Mouse (Mus musculus) right cerebral cortex, postnatal 14 days (tissue): ENCODE results near the gene Zfp971.
"Not testable (repeated sequence)": the region's sequence is repeated elsewhere in the genome, so short reads cannot be mapped to it uniquely, and the experiment has no call there.

Experiments
- DNase-seq: peaks from one replicate; pipeline ENCODE4 v3.0.0; 2022

The Zfp971 gene

DNA sequence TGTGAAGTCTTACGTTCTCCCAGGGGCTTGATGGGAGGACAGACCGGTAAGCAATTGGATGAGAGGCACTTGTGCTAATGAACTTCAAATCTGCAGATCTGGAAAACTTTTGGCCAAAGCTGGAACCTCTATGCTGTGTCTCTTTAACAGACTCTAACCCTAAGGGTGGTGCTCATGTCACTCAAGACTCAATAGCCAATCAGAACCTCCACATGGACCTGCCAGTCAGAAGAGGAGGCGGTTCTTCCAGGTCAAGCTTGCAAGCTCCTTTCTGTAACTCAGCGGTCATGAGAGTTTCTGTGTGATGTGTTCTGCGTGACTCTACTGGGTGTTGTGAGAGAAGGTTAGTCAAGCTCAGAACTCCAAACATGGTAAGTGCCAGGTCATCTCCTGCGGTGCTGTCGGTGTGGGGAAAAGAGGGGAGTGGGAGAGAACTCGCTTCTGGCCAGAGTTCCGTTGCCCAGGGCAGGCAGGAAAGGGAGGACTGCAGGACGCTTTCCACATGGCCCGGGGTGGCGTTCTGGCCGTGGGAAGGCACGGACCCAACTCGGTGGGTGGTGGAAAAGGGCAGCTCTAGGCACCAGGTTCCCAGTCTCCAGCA lies at the start of gene Zfp971:
TSS of gene Zfp971 (plus strand) at position 274 of the 601 bp plus-strand sequence.
- DNase-seq, result peak; percentile 9

DNA sequence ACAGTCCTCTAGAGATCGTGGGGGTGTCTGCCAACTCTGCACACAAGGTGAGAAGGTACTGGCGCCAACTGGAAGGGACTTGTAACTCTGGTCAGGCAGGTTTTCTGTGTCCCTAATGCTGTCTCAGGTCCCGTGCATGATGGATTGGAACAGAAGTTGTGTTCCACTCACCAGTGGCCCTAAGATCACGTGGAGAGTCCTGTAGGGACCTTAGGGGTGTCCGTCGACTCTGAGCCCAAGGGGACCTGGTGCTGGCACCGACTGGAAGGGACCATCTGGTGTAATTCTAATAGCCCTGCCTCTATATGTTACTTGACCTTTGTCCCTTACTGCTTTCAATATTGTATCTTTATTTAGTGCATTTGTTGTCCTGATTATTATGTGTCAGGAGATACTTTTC lies 48.3 kb upstream of the Zfp971 start:
- DNase-seq, result not testable (repeated sequence)

DNA sequence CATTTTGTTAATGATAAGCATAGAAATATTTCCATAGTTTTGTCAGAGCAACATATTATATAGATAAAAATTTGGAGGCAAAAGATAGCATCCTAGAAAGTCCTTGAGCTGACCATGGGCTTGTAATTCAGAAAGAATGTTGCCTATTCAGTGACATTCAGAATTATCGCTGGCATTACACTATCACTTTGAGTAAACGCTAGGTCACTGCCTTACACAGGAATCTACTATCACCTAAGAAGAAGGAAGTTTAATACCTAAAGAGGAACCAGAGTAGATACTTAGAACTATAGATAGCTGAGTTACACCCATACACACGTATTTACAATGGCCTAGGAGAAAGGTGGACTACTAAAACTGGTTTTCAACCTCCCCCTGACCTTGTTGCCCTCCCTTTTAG lies 3.6 kb upstream of the Zfp971 start:
- DNase-seq, result not testable (repeated sequence)

DNA sequence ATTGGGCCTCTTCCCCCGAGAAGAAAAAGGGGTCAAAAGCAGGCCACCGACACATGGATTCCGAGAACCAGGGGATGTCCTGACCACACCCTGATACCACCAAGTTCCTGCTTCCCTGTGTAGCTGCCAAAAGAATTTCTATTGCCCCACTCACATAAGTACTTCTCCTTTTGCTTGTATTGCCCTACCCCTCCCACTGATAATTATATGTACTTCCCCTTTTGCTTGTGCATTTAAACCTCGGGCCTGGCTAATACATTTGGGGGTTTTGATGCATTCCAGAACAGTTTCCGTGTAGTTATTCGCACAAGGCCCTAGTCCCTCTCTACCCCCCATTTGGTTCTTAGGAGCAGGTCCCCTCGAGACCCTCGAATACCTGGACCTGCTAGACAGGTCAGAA lies 2.3 kb upstream of the Zfp971 start:
- not testable (repeated sequence) for DNase-seq

DNA sequence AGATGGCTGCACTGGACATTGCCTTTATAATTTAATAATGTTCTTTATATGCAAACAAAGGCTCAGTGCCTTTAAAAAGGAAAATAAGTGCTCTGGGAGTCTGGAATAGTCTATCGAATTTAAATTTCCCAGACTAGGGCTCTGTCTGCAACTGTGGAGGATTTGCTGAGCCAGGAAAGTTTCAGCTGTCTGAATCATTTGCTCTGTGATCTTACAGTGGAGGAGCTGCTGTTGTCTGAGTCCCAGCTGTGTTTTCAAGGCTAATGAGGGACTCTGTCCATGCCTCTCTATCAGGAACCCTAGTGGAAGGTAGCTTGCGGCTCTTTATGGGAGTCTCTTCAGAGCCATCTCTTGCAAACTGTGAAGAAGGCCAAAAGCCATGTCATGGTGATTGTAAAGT lies 777 bp downstream of the Zfp971 start:
- DNase-seq, result not testable (repeated sequence)

DNA sequence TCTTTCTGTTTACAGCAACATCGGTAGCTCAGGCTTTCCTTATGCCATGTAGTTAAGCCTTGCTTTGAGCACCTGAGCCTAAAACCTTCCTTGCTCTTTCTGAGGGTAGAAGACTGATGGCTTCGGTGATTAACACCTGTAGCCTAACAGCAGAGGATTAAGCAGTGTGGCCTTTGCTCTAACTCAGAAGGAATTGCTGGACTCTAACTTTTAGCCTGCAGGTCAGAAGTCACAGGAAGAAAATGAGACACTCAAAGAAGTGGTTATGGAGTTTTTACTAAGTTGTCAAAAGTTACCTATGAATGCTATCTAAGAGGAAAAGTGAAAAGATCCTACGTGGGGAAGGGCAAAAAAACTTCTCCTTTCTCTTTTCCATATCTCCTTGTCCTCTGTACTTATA lies 4.5 kb downstream of the Zfp971 start:
- not testable (repeated sequence) for DNase-seq

DNA sequence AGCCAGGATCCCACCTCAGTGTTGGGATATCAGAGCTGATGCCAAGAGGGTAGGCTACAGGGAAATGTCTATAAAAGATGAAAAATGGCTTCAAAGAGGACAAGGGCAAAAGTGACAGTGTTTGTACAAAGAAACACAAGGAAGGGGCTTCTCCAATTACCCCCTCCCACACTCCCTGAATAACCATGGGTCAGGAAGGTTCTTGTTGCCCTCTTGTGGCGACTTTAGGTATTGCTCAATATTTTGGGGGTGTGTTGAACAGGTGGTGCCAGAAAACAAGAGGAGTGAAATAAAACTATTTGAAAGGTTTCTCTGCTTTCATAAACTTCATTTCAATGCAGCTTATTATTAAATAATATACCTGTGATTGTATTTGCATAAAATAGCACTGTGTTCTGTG lies 35.1 kb downstream of the Zfp971 start:
- DNase-seq, result peak; percentile 33

DNA sequence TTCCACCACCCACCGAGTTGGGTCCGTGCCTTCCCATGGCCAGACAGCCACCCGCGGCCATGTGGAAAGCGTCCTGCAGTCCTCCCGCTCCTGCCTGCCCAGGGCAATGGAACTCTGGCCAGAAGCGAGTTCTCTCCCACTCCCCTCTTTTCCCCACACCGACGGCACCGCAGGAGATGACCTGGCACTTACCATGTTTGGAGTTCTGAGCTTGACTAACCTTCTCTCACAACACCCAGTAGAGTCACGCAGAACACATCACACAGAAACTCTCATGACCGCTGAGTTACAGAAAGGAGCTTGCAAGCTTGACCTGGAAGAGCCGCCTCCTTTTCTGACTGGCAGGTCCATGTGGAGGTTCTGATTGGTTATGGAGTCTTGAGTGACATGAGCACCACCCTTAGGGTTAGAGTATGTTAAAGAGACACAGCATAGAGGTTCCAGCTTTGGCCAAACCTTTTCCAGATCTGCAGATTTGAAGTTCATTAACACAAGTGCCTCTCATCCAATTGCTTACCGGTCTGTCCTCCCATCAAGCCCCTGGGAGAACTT lies 55.2 kb downstream of the Zfp971 start, which contains the start of gene Zfp931:
TSS of gene Zfp931 (minus strand) at position 311 of the 552 bp plus-strand sequence.
- not testable (repeated sequence) for DNase-seq
